Mouse (Mus musculus) adrenal gland, postnatal 14 days (tissue): ENCODE data around the gene Slc25a41. TPM values are rescaled to one million over a fixed set of nuclear protein-coding genes. Genes with fewer than 3 reads are reported as not detected.
A peak's percentile ranks its signal among the peaks of the same experiment; 100 is the strongest.

Source experiments
- DNase-seq: peaks from one replicate; pipeline ENCODE4 v3.0.0; 2021; ENCODE audit warnings: mixed read lengths
- total RNA-seq: library from RNA; stranded (reverse); gene quantifications from 2 replicates; pipeline ENCODE4 v1.2.3, GENCODE M21; 2021

Slc25a41 gene
- total RNA-seq, 1 experiment from 2014 or later = not detected

- no peak for DNase-seq
Measured at GRCm38 (mm10) chr17:56990966-56991365, 50.5 kb downstream of the Slc25a41 start.

DNA sequence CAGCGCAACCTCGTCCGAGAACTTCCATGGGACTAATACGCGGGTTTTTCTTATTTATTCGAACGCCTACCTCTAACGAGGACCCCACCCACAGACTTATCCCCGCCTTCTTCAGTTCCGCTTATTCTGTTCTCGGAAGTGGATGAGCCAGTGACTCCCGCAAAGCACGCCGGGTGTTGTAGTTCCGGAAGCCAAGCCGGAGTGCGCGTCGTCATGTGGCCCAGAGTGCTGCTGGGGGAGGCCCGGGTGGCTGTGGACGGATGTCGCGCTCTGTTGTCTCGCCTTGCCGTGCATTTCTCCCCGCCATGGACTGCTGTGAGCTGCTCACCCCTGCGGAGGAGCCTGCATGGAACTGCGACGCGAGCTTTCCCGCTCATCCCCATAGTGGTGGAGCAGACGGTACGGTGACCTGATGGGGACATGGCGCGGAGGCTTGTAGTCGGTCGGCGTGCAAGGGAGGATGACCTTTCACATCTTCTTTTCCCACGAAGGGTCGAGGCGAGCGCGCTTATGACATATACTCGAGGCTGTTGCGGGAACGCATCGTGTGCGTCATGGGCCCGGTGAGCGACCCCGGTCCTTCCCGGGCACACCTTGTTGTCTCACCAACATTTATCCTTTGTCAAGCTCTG, 51.2 kb downstream of the Slc25a41 start, which contains the start of gene Clpp:
TSS of gene Clpp (plus strand) at position 191 of the 632 bp plus-strand sequence.
- DNase-seq = peak; percentile 95

DNA sequence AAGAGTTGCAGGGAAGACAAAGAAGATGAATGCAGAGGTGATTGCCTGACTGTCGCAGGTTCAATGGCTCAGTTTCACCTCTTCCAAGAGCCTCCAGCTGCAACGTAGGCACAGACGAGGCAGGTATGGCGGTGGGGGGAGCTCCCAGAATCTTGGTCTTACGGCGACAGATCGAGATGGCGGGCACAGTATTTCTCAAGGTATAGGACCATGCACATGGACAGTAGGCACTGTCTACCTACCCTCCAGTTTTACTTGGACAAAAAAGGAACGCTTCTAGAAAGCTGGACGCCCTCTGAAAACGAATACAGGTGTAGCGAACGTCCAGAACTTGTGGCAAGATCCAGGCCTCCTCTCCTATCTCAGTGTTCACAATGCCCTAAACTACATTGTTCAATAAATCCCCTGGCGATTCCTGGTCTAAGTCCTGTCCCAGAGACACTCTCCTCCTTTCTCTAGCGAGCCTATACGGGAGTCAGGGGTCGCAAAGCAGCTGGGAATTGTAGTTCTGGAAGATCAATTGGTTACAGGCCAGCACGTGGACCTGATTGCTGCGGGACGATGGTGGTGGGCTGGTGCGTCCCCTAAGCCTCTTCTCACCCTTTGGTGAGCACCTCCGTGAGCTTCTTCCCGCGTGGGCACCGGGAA, 51.9 kb downstream of the Slc25a41 start:
- peak; percentile 80 for DNase-seq

- DNase-seq = peak; percentile 1
Measured at GRCm38 (mm10) chr17:56988921-56989430, 52.5 kb downstream of the Slc25a41 start.

DNA sequence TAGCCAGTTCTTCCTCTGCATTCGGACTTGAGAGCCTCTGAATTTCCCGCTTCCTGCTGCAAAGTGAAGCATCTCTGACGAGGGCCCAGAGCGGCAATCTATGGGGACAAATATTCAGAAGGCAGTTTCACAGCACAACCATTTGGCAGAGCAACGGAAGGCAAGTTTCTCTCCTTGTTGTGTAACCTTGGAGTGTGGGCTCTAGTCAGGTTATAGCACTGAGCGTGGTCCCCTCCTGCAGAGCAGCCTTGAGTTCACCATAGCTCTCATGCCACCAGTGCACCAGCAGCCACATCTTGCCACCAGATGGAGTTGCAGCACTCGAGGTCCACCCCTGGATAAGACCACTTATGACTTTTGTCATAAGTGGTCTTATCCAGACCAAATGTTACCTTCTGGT, 53.0 kb downstream of the Slc25a41 start:
- DNase-seq = peak; percentile 6

- DNase-seq = peak; percentile 2
Measured at GRCm38 (mm10) chr17:56986105-56986805, 55.2 kb downstream of the Slc25a41 start.

DNA sequence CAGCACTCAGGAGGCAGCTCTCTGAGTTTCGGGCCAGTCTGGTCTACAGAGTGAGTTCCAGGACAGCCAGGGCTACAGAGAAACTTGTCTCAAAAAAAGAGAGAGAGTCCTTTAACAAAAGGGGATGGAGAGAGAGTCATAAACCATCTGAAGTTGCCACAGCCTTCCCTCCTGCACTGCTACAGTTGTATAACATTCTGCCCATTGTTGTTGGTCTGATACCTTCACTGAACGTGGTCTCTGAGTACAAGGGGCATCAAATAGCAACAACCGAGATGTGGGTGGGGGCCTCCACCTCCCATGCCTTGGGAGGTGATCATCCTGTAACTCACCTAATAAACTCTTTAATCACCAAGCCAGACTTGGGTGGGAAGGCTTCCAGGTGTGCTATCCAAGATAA, 55.8 kb downstream of the Slc25a41 start:
- no peak for DNase-seq

DNA sequence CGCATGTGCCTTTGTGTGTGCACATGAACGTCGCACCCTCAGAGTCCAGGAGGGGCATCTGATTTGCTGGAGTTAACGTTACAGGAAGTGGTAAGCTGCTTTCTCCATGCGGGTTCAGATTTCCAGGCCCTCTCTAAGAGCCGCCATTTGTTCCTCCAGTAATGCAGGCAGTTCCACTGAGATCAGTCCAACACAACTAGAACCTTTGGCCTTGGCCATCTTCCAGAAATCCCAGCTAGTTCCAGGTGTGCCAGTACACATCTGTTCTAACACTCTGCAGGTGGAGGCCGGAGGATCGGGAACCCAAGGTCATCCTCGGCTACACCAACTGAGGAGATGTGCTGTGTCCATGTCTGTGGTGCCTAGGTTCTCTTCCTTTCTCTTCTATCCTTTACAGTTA, 56.6 kb downstream of the Slc25a41 start:
- peak; percentile 1 for DNase-seq

Other genes with a start within 250 kb of the Slc25a41 start
- gene Rfx2, start 210.6 kb downstream of the Slc25a41 start, total RNA-seq = 5.9 and 6.0 TPM in 2 replicates
- gene Acsbg2, start 167.2 kb downstream of the Slc25a41 start, total RNA-seq = 0.44 and 0.64 TPM in 2 replicates
- 7.2 and 7.3 TPM in 2 replicates for gene 1700061G19Rik, start 166.2 kb downstream of the Slc25a41 start, total RNA-seq
- 29.0 and 33.6 TPM in 2 replicates for gene Mllt1, start 106.2 kb downstream of the Slc25a41 start, total RNA-seq
- gene Acer1, start 59.5 kb downstream of the Slc25a41 start, total RNA-seq = not detected in 2 replicates
- 106 and 107 TPM in 2 replicates for gene Clpp, start 51.3 kb downstream of the Slc25a41 start, total RNA-seq
- gene Alkbh7, start 44.3 kb downstream of the Slc25a41 start, total RNA-seq = 65.6 and 67.0 TPM in 2 replicates
- gene Pspn, start 41.6 kb downstream of the Slc25a41 start, total RNA-seq = 1.1 TPM in 1 of 2 replicates, not detected in the other
- 53.7 and 63.7 TPM in 2 replicates for gene Gtf2f1, start 30.4 kb downstream of the Slc25a41 start, total RNA-seq
- not detected in 2 replicates for gene Gm17949, start 30.2 kb downstream of the Slc25a41 start, total RNA-seq
- gene Khsrp, start 10.1 kb downstream of the Slc25a41 start, total RNA-seq = 90.2 and 99.9 TPM in 2 replicates
- gene Crb3, start 17.5 kb upstream of the Slc25a41 start, total RNA-seq = 0.38 and 1.4 TPM in 2 replicates
- gene Slc25a23, start 18.2 kb upstream of the Slc25a41 start, total RNA-seq = 91.4 and 116 TPM in 2 replicates
- gene Dennd1c, start 36.9 kb upstream of the Slc25a41 start, total RNA-seq = 1.7 and 9.7 TPM in 2 replicates
- 6.4 and 12.3 TPM in 2 replicates for gene Tubb4a, start 46.1 kb upstream of the Slc25a41 start, total RNA-seq
- gene Tnfsf9, start 63.7 kb upstream of the Slc25a41 start, total RNA-seq = 0.44 and 0.68 TPM in 2 replicates
- gene Cd70, start 108.1 kb upstream of the Slc25a41 start, total RNA-seq = not detected in 2 replicates
- 0.19 and 0.53 TPM in 2 replicates for gene Tnfsf14, start 152.5 kb upstream of the Slc25a41 start, total RNA-seq
- gene C3, start 186.5 kb upstream of the Slc25a41 start, total RNA-seq = 181 and 603 TPM in 2 replicates
- gene Gpr108, start 206.8 kb upstream of the Slc25a41 start, total RNA-seq = 54.2 and 56.4 TPM in 2 replicates
- 38.5 and 45.1 TPM in 2 replicates for gene Trip10, start 207.8 kb upstream of the Slc25a41 start, total RNA-seq
- gene Vav1, start 237.4 kb upstream of the Slc25a41 start, total RNA-seq = 2.8 and 9.7 TPM in 2 replicates